Mouse (Mus musculus) testis, adult 2 months (tissue): ENCODE measurements around the gene Pbx2.

ENCODE experiments used
- CTCF ChIP-seq: fragments of 200-500 bp; IDR thresholded peaks from 2 replicates; pipeline ENCODE4 v1.5.1; 2012; ENCODE audit warnings: low read depth, mild to moderate bottlenecking, inconsistent platforms, low read length, moderate library complexity; ENCODE audit not compliant: control insufficient read depth, insufficient read depth, insufficient replicate concordance
- POLR2A ChIP-seq: fragments of 200-500 bp; IDR thresholded peaks from 2 replicates; pipeline ENCODE4 v1.6.1; 2012; ENCODE audit warnings: low read depth, mild to moderate bottlenecking, inconsistent platforms, low read length, moderate library complexity; ENCODE audit not compliant: control insufficient read depth

DNA sequence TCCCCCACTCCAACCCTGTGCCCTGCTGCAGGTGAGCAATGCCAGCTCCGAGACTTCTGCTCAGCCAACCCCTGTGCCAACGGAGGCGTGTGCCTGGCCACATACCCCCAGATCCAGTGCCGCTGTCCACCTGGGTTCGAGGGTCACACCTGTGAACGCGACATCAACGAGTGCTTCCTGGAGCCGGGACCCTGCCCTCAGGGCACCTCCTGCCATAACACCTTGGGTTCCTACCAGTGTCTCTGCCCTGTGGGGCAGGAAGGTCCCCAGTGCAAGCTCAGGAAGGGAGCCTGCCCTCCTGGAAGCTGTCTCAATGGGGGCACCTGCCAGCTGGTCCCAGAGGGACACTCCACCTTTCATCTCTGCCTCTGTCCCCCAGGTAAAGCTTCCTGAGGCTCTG is 23.8 kb upstream of the Pbx2 start:
- TF ChIP-seq CTCF (no peak), POLR2A (no peak)
